Mouse (Mus musculus) G1E (cell line): Measurements from ENCODE around the gene Trim62. TPM values are rescaled to one million over a fixed set of nuclear protein-coding genes. Genes with fewer than 3 reads are reported as not detected.

Source experiments
- ATAC-seq: 2 replicates; pipeline ENCODE4 v1.8.0; 2016; ENCODE audit warnings: mild to moderate bottlenecking; ENCODE audit not compliant: insufficient number of reproducible peaks, poor library complexity, low FRiP score, severe bottlenecking; ENCODE audit errors: extremely low read depth
- DNase-seq: peaks from one replicate; pipeline ENCODE4 v3.0.0; 2012; ENCODE audit warnings: low spot score
- H3K27me3 ChIP-seq: 2 replicates; pipeline ENCODE4 v1.6.1; 2012; ENCODE audit warnings: mild to moderate bottlenecking, low read length, inconsistent platforms; ENCODE audit not compliant: insufficient read depth
- H3K36me3 ChIP-seq: replicated peaks from 2 replicates; pipeline ENCODE3; 2012; ENCODE audit warnings: mild to moderate bottlenecking, inconsistent platforms
- H3K4me1 ChIP-seq: 2 replicates; pipeline ENCODE4 v1.6.1; 2012; ENCODE audit warnings: low read depth, low read length, inconsistent platforms, mixed read lengths; ENCODE audit not compliant: insufficient read depth
- H3K4me3 ChIP-seq: 2 replicates; pipeline ENCODE4 v1.5.1; 2012; ENCODE audit warnings: low read depth, mild to moderate bottlenecking, inconsistent platforms, low read length, moderate library complexity, mixed read lengths
- H3K9me3 ChIP-seq: replicated peaks from 2 replicates; pipeline ENCODE4 v1.6.1; 2012; ENCODE audit warnings: inconsistent platforms
- CTCF ChIP-seq: IDR thresholded peaks from 2 replicates; pipeline ENCODE4 v1.5.1; 2012; ENCODE audit warnings: low read depth, low read length, inconsistent platforms, mixed read lengths
- GATA1 ChIP-seq: IDR thresholded peaks from 2 replicates; pipeline ENCODE4 v1.6.1; 2012; ENCODE audit warnings: borderline replicate concordance, low read length, inconsistent platforms, mixed read lengths
- GATA2 ChIP-seq: IDR thresholded peaks from 2 replicates; pipeline ENCODE4 v1.6.1; 2012; ENCODE audit warnings: low read depth, low read length, inconsistent platforms, borderline replicate concordance
- POLR2AphosphoS5 ChIP-seq: IDR thresholded peaks from 2 replicates; pipeline ENCODE4 v1.6.1; 2012; ENCODE audit warnings: low read depth, low read length, inconsistent platforms; ENCODE audit not compliant: insufficient replicate concordance
- TAL1 ChIP-seq: conservative IDR thresholded peaks from 2 replicates; pipeline ENCODE4 v1.6.1; 2012; ENCODE audit warnings: low read depth, low read length, inconsistent platforms, mixed read lengths
- polyA plus RNA-seq: library from polyadenylated mRNA; stranded (reverse); fragments of >175 nt; gene quantifications from 2 replicates; pipeline ENCODE4 v1.2.3, GENCODE M21; 2012
- total RNA-seq, 2 experiments: library from RNA; stranded (forward) in 1 of 2; stranded (reverse) in 1 of 2; fragments of 200-1000 nt in 1 of 2; fragments of >200 nt in 1 of 2; fragmentation: Nextera tagmentation in 1 of 2; gene quantifications; 2 replicates each; pipeline ENCODE4 v1.2.3; 2014 to 2017

The Trim62 gene
- total and polyA plus RNA-seq, 3 experiments, result 0.16 TPM; not detected in 2

GRCm38 (mm10) chr4:128896667-128897066 is 13.3 kb downstream of the Trim62 start:
- no peaks in the 10 kb centered on the region for H3K9me3 ChIP-seq
- H3K4me1 ChIP-seq, result no peaks in the 10 kb centered on the region
- no peak overlapping the region for H3K4me3 ChIP-seq
- peaks cover 3% of the 10 kb centered on the region; the same call in 1 of the 2 replicates for H3K27me3 ChIP-seq
- ATAC-seq (no peak), DNase-seq (no peak)
- no peak for TF ChIP-seq POLR2AphosphoS5
- TF ChIP-seq CTCF, result no peak
- TF ChIP-seq GATA1, result no peak
- no peak for TF ChIP-seq TAL1
- no peak for TF ChIP-seq GATA2
- H3K36me3 ChIP-seq, result no peaks in the 10 kb centered on the region

GRCm38 (mm10) chr4:128897911-128898421 is 14.6 kb downstream of the Trim62 start:
- Histone ChIP-seq H3K4me1 (no peaks in the 10 kb centered on the region), H3K4me3 (no peak overlapping the region), H3K36me3 (no peaks in the 10 kb centered on the region), H3K9me3 (no peaks in the 10 kb centered on the region), H3K27me3 (peaks cover 3% of the 10 kb centered on the region; the same call in 1 of the 2 replicates)
- no peak for ATAC-seq
- DNase-seq, result no peak
- no peak for TF ChIP-seq CTCF
- TF ChIP-seq GATA2, result no peak
- no peak for TF ChIP-seq GATA1
- no peak for TF ChIP-seq TAL1
- TF ChIP-seq POLR2AphosphoS5, result no peak

GRCm38 (mm10) chr4:128899332-128899731 is 16.0 kb downstream of the Trim62 start:
- DNase-seq, result no peak
- H3K36me3 ChIP-seq, result no peaks in the 10 kb centered on the region
- ATAC-seq, result no peak
- no peaks in the 10 kb centered on the region for H3K9me3 ChIP-seq
- no peaks in the 10 kb centered on the region for H3K4me1 ChIP-seq
- no peak for TF ChIP-seq POLR2AphosphoS5
- TF ChIP-seq TAL1, result no peak
- TF ChIP-seq GATA1, result no peak
- no peak for TF ChIP-seq GATA2
- no peak for TF ChIP-seq CTCF
- H3K27me3 ChIP-seq, result peaks cover 3% of the 10 kb centered on the region; the same call in 1 of the 2 replicates
- no peak overlapping the region for H3K4me3 ChIP-seq

GRCm38 (mm10) chr4:128900484-128900883 is 17.1 kb downstream of the Trim62 start:
- TF ChIP-seq GATA1 (no peak), TAL1 (no peak), CTCF (no peak), GATA2 (no peak), POLR2AphosphoS5 (no peak)
- Histone ChIP-seq H3K4me3 (no peak overlapping the region), H3K4me1 (no peaks in the 10 kb centered on the region), H3K27me3 (peaks cover 3% of the 10 kb centered on the region; the same call in 1 of the 2 replicates), H3K9me3 (no peaks in the 10 kb centered on the region), H3K36me3 (no peaks in the 10 kb centered on the region)
- DNase-seq (no peak), ATAC-seq (no peak)

- no peak overlapping the region for H3K4me3 ChIP-seq
- no peak for ATAC-seq
- no peak for DNase-seq
- TF ChIP-seq POLR2AphosphoS5, result no peak
- TF ChIP-seq TAL1, result no peak
- TF ChIP-seq GATA1, result no peak
- no peak for TF ChIP-seq GATA2
- no peak for TF ChIP-seq CTCF
- no peaks in the 10 kb centered on the region for H3K36me3 ChIP-seq
- H3K4me1 ChIP-seq, result no peaks in the 10 kb centered on the region
- no peaks in the 10 kb centered on the region for H3K9me3 ChIP-seq
- peaks cover 3% of the 10 kb centered on the region; the same call in 1 of the 2 replicates for H3K27me3 ChIP-seq
These were observed 19.0 kb downstream of the Trim62 start for GRCm38 (mm10) chr4:128902390-128902789.

GRCm38 (mm10) chr4:128904035-128904800 is 20.8 kb downstream of the Trim62 start:
- DNase-seq, result no peak
- Histone ChIP-seq H3K4me3 (no peak overlapping the region), H3K27me3 (peaks cover 3% of the 10 kb centered on the region; the same call in 1 of the 2 replicates)

More at GRCm38 (mm10) chr4:128904035-128904800, 20.8 kb downstream of the Trim62 start:
- no peaks in the 10 kb centered on the region for H3K4me1 ChIP-seq
- ATAC-seq, result no peak
- no peak for TF ChIP-seq GATA1
- no peak for TF ChIP-seq GATA2
- no peak for TF ChIP-seq POLR2AphosphoS5
- no peak for TF ChIP-seq TAL1
- no peak for TF ChIP-seq CTCF
- H3K36me3 ChIP-seq, result no peaks in the 10 kb centered on the region
- H3K9me3 ChIP-seq, result no peaks in the 10 kb centered on the region
